Mouse (Mus musculus) embryo, embryonic 10 days (tissue): Measurements from ENCODE around the gene Emsy.

Experiments used
- DNase-seq: peaks from one replicate; pipeline ENCODE4 v3.0.0-alpha.2; 2015; ENCODE audit warnings: low spot score

Emsy gene

DNA sequence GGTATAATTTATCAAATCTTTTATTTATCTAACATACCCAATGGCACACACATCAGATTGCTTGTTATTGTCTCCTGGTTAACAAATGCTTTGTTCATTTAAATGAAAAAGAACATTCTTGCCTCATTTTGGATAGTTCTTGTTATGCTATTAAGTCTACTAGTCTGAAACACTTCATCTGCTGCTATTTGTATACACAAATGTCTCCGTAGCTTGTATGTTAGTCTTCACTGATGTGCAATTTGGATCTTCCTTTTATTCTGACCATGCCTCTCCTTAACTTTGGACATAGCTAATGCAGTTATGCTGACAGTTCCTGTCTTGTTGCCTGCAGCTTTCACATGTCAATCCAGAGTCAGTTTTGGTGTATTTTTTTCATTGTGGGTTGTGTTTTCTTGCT is 79.1 kb downstream of the Emsy start:
- DNase-seq = no peak

DNA sequence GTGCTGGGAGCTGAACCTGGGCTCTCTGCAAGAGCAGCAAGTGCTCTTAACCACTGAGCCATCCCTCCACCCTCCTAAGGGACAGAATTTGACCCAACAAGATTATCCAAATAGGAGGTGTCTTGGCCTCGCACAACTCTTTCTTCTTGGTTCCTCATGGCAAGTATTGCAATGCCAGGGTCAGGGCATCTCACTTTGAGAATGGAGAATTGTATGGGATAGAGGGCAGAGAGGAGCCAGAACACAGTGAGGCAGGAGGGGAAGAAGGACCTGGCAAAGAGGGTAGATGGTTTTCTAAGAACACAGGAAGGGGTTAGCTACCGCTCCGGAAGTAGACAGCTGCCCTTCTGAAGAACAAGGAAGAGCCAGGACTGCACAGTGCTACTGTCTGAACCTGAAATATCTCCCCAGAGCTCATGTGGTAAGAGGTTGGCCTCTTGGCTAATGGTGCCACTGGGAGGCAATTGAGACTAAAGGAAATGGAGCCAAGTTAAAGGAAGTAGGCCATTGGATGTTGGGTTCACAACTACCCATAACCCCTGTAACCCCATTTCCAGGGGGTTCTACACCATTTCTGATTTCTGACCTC is 80.8 kb downstream of the Emsy start:
- no peak for DNase-seq

DNA sequence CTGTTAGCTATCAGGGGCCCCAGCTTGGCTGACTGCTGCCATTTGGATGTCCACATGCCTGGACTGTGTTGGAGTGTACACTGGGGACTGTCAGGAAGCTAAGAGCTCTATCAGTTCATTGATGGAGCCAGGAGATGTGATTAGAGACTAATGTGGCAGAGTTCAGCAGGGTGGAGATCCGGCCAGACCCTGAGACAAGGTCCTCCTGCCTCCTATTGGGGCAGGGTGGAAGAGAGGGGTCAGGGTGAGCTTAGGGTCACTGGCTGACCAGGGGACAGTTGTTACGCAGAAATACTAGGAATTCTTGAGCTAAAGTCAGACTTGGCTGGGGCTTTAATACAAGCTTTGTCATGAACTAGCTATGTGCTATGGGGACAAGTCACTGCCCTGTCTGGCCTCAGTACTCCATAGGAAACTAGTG is 81.8 kb downstream of the Emsy start:
- DNase-seq = peak; percentile 21

DNA sequence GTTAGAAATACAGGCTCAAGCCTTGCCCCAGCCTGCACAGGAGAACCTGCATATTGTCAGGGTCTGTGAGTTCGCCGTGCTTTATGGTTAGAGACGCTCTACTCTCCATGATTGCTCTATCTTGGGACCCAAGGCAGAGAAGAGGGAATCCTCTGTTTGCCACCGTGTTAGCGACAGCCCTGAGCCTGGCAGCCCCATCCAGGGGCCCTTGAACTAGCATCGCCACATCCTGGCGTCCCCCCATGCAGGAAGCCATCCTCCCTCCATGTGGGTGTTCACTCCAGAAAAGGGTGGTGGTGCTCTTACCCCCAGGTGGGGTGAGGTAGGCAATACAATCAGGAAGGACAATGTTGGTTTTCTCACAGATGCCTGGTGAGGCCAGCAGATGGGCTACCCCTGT is 82.3 kb downstream of the Emsy start:
- no peak for DNase-seq

DNA sequence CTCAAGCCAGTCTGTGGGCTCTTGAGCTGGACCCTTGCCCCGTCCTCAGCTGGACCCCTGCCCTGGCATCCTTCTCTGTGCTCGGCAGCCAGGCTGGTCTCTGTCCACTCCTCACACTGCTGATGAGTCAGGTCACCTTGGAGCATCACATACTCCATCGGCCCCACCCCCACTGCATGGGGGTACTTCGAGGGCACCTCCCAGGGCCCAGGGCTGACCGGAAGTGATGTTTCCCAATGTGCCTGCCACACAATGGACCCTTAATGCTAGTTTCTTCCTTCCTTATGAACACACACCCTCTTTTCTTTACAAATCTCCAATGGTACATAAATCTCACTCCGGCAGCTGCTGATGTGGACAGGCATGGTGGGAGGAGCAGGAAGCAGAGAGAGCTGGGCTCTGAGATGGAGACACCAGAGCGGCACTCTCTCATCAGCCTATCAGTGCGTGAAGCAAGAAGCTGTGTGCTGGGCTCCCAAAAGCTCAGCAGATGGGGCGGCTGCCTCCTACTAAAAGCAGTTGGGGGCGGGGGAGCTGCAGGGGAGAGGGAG is 83.3 kb downstream of the Emsy start:
- peak; percentile 47 for DNase-seq

DNA sequence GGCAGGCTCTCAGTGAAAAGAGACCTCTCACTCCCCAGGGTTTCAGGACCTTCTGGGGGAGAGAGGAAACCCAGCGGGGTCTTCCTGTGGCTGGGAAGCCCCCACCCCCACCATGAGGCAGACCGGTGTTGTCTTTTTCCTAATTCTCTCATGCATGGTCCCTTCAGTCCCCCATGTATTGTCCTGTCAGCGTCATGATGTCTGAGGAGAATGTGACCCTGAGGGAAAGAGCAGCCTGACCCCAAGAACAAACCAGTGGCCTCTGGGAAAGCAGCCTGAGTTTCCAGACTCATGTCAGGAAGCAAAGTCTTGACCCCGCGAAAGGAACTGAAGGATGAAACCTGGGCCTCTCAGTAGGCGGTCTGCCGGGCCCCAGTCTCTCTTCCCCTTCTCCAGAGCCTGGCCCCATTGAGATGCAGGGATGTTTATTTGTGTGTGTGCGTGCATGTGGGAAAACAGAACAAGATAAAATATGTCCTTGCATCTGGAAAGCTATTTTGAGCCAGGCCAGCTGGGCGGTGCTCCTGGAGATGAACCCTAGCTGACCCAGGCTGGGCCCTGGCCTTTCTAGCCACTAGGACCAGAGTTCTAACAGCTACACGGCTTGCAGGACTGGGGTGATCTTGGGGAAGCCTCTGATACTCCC is 84.2 kb downstream of the Emsy start:
- DNase-seq = peak; percentile 76

DNA sequence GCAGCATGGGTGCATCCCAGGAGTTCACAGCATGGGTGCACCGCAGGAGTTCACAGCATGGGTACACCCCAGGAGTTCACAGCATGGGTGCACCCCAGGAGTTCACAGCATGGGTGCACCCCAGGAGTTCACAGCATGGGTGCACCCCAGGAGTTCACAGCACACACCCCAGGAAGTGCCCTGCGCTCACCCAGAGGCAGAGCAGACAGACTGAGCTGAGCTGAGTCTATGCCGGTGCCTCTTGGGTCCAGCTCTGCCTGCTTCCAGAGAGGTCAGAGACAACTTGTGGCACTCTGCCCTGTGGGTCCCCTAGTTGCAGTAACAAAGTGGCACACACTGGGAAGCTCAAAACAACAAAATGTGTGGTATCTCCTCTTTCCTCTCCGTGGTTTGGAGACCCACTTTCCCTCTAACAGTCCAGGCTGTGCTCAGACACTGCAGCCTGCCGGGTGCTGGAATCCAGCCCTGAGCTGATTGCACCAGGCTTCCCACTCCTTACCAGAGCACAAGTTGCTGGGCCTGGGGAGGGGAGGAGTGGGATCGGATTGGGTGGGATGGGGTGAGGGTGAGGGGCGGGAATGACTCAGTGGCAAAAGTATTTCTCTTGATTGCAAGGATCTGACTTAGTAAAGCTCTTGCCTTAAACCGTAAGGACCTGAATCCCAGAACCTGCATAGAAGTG is 85.6 kb downstream of the Emsy start:
- no peak for DNase-seq

DNA sequence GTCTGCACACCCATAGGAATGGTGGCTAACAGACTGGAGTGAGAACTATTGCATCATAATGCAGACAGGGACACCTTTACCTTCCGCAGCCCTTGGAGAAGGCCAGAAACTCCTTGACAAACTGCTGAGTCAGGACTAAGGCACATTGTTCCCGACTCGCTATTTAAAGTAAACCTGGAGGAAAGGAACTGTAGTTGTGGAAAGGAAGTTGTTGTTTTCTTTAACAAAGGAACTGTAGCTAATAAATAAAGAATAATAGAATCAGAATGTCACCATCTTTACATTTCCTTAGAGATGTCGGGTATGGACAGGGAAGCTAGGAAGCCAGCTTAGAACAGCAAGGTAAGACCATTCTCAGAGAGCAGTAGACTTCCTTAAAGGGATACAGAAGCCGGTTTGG is 89.5 kb downstream of the Emsy start:
- no peak for DNase-seq

DNA sequence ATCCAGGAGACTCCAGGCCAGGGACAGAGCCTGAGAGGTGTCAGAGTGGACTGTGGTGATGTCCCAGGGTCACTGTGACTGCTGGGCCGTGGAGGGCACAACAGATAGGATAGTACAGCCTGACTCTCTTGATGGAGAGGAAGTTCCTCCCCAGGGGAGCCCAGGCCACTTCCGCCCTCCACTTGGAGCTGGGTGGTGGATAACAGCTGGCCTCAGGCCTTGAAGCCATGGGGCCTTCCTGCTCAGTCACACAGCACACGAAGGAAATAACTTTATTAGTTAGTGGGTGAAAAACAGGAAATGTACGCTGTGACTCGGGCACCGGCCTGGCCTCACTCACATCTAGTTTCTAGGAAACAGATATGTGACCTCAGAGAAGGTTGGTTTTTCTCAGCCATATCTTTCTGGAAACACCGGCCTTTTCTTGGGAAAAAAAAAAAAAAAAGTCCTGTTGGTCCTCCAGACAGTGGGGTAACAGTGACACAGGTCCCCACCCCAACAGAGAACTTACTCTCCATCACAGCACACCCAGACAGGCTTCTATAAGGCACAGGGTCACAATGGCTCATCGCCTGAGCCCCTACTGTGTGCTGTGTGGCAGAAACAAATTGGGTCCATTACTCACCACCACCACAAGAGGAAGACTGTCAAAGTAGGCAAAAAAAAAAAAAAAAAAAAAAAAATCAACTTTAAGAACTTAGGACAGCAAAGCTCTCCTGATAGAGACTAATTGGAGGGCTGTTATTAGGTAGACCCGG is 91.8 kb downstream of the Emsy start:
- no peak for DNase-seq

DNA sequence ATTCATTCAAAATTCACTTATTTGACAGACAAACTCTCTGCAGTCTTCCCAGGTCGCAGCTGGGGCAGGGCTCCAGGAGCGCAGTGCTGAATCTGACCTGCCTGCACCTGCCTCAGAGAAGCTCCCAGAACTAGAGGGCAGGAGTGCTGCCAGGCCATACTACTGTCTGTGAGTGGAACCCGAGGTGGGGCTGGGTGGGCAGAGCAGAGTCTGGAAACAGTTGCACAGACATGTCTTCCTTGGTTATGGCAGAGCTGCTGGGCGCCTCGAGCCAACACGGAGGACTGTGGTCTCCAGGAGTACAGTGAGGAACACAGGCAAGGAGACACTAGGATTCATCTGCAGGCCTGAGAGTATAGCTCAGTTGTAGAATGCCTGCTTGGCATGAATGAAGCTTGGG is 92.6 kb downstream of the Emsy start:
- no peak for DNase-seq

DNA sequence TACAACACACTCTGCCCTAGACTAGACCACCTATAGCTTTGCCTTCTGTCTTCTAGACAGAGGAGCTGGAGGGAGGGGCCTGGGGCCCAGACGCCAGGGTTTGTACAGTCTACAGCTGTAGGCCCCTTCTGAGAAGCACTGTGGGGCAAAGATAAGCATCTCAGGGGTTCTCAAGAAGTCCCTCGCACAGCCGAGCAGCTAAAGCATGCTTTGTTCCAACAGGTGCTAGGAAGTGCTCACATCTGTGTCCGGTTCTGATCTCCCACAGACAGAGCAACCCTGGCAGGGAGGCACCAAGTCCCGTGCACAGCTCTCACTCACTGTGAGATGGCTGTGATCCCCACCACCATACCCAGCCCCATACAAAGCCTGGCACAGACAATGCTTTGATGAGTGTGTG is 93.6 kb downstream of the Emsy start:
- no peak for DNase-seq

DNA sequence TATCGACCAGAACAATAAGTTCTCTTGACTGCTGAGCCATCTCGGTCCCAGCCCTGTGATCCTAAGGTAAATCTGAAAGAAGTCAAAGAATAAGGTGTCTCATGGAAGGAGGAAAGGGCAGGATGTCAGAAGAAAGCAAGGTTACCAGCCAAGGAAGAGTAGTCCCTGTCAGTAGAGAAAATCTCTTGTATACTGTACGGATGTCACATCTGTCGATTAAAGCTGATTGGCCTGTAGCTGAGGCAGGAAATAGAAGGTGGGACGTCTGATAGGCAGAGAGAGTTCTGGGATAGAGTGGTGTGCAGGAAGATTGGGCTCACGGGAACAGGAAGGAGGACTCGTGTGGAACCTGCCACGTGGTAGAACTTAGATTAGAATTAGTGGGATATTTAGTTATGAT is 94.4 kb downstream of the Emsy start:
- no peak for DNase-seq

DNA sequence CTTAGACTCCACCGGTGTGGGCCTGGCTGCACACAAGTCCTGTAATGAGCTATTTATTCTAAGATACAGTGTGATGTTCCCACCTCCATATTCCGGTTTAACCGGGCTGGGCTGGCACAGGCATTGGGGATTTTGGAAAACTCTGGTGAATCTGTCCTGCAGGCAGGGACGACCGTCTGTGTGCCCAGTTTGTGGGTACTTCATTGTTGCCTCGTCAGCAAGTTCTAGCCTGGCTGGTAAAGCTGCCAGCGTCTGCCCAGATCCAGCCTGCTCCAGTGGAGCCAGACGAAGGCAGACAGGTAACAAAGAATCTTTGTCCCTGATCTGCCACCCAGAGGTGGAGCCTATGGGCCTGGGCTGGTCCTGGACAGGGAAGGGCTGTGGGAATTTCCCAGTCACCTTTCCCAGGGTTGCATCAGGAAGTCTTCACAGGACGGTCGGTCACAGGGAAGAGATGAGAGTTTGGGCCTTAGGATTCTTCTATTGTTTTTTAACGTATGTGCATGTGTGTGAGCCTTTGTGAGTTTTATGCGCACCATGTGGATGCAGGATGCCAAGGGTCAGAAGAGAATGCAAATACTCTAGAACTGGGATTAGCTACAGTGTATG is 94.9 kb downstream of the Emsy start:
- DNase-seq = no peak

DNA sequence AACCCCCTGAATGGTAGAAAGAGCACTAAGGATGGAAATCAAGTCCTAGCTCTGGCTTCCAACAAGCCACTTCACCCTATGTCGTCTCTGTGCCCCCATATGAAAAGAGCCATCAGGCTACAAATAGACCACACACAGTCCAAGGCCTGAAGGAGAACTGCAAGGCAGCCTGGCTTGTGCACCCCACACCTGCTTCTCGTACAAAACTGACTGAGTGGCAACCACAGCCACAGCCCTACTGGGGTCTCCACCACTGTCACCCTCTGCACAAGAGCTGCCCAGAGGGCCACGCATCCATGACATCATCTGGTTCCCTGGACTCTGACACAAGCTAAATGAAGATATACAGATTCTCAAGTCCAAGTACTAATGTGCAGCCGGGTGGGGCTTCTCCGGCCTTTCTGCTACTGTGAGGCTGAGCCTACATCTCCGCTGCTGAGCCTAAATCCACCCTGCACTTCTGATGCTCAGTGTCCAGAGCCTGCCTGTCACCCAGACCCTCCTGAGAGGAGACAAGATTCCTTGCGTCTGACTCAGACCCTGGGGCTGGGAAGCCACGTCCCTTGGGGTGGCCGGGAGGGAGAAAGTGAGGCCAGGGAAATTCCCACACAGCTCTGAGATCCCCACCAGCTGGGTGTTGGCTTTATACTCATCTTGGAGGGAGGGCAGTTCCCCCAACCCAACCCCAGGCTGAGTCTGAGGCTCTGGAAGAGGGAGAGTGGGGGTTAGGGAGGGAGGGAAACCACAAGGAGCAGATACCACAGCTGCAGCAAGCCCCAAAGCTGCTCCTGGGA is 98.3 kb downstream of the Emsy start:
- DNase-seq = no peak

DNA sequence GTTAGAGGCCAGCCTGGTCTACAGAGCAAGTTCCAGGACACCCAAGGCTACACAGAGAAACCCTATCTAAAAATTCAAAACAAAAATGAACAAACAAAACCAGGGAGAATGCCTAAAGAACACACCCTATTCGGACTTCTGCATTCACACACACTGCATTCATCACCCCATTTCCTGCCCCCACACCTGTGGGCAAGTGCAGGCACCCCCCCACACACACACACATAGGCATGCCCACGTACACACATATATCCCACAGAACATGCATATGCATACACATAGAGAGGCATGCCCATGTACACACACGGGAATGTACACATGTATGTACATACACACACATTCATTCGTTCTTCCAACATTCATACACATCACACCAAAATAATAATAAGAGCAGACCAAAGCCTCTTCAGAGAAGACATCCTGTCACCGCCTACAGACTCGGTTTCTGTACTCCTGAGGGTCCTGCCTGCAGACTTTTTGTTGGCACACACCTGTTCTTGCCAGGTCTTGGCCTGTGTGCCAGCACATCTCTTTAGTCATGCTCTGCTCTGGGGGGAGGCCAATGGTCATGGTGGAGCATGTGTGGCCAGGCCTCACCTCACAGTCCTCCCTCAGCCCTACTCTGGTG is 99.7 kb downstream of the Emsy start:
- DNase-seq = no peak

DNA sequence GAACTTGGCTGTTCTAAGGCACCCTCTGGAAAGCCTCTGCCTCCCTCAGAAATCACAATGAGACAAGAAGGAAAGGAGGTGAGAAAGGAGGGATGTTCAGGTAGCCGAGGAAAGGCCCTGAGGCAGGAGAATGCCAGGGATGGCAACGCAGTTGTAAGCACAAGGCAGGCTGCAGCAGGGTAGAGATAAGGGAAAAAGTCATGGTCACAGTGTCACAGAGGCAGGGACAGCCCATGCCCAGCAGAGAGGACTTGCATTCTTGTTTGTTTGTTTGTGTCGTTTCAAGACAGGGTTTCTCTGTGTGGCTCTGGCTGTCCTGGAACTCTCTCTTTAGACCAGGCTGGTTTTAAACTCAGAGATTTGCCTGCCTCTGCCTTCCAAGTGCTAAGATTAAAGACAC is 105.5 kb downstream of the Emsy start:
- no peak for DNase-seq

DNA sequence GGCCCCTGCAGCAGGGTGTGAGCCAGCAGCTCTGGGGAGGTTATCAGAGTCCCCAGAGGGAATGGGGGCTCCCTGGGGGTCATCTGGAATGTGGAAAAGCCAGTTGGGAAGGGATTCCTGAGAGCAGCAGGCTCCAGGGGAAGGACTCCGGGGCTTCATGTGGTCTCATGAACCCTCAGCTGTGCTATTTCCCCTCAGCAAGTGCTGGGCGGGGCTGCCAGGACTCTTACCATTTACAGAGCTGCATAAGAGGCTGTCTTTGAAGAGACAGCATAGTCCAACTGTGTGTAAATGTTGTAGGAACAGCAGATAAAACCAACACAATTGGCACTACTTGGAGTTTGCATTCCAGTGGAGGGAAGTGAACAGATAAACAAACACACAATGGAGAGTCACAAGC is 106.0 kb downstream of the Emsy start:
- no peak for DNase-seq

DNA sequence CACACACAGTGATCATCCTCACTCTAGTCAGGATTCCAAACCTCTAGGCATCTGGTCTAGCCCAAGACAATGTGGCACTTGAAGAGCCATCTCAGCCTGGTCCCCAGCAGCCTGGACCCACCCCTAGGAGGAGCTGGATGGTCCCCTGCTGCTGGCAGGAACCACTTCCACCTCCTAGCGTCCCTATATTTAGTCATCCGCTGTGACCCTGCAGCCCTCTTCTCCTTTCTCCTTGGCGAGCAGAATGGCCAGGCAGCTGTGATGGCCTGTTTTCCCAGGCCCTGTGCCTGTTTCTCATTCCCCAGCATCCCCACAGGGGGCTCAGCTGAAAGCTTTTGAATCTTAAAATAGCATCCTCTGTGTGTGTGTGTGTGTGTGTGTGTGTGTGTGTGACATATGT is 107.7 kb downstream of the Emsy start:
- DNase-seq = no peak

DNA sequence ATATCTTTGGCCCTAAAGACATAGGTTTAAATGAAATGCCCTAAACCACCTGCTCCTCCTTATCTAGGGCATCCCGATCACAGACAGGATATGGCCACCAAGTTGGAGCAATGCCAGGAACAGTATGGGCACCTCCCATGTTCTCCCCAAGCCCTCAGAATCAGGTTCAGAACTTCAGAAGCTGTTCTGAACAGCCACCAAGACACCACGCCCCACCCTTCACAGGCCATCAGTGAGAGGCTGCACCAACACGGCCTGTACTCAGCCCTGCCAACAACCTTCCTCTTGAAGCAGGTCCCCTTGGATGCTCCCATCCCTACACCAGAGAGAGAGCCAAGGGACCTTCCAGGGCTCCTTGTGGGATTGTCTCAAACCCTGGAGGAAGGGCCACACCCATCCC is 112.0 kb downstream of the Emsy start:
- DNase-seq = no peak

DNA sequence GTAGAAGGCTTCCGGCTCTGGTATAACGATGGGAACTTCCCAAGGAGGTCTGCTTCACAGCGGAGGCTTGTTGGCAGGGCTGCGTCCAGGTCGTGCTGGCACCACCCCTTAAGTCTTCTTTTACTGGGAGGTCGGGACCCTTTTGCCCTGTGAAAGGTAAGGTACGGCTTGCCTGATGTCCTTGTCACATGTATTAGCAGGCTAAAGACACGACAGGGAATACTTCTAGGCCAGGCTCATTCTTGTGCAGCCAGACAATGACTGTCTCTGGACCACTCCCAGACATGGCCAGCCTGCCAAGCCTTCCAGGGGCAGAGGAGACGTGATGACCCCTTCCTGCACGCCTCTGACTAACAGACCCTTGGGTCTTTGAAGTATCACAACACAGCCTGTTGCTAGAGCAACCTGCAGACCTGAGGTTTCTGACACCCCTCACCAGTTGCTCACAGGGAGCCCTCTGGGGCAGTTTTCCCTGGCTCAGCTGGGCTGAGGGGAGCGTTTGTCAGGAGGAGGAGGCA is 112.7 kb downstream of the Emsy start:
- DNase-seq = no peak

DNA sequence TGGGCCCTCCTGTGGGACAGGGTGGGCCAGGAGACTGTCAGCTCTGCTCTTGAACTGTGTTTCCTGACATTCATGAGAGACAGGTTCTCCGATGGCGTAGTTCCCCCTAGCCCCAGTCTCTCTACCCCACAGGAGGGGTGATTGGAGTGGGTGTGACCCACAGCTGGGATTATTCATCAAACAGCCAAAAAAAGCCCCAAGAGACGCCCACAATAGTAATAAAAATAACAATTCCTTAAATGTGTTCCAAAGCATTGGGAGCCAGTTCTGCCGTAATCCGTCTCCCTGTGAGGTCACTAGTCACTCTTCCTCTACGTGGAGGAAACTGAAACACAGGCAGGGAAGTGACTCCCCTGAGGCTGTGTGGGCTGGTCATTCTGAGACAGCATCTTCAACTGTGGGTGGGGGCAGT is 113.8 kb downstream of the Emsy start:
- no peak for DNase-seq
